Mouse (Mus musculus) neural tube, embryonic 15.5 days (tissue): ENCODE measurements at regions not wholly inside any gene's neighbourhood (a gene's known extent, or its start where the extent isn't known, plus 50 kb on each side); places are given as distances from the start of the nearest gene placed in this dataset.
A peak's percentile ranks its signal among the peaks of the same experiment; 100 is the strongest.

Experiments used
- ATAC-seq: fragments of 200-750 bp; cut with Nextera tagmentation; 2 replicates; pipeline ENCODE4 v1.8.0; 2017; ENCODE audit warnings: mild to moderate bottlenecking, moderate TSS enrichment, moderate library complexity; ENCODE audit not compliant: low FRiP score
- H3K27ac ChIP-seq: fragments of 300-500 bp; sonication (generic); replicated peaks from 2 replicates; pipeline ENCODE4 v1.5.1; 2015; ENCODE audit warnings: mild to moderate bottlenecking, inconsistent platforms
- H3K27me3 ChIP-seq: fragments of 300-500 bp; sonication (generic); replicated peaks from 2 replicates; pipeline ENCODE4 v1.6.1; 2015; ENCODE audit warnings: inconsistent platforms
- H3K36me3 ChIP-seq: fragments of 300-500 bp; sonication (generic); 2 replicates; pipeline ENCODE4 v1.6.1; 2015; ENCODE audit warnings: inconsistent platforms
- H3K4me1 ChIP-seq: fragments of 300-500 bp; sonication (generic); 2 replicates; pipeline ENCODE4 v1.6.1; 2015; ENCODE audit warnings: inconsistent platforms
- H3K4me2 ChIP-seq: fragments of 300-500 bp; sonication (generic); 2 replicates; pipeline ENCODE4 v1.6.1; 2015; ENCODE audit warnings: inconsistent platforms, mild to moderate bottlenecking, moderate library complexity
- H3K4me3 ChIP-seq: fragments of 300-500 bp; sonication (generic); replicated peaks from 2 replicates; pipeline ENCODE4 v1.5.1; 2015; ENCODE audit warnings: mild to moderate bottlenecking, inconsistent platforms
- H3K9ac ChIP-seq: fragments of 300-500 bp; sonication (generic); replicated peaks from 2 replicates; pipeline ENCODE4 v1.6.1; 2015; ENCODE audit warnings: mild to moderate bottlenecking, inconsistent platforms
- H3K9me3 ChIP-seq: fragments of 300-500 bp; sonication (generic); replicated peaks from 2 replicates; pipeline ENCODE4 v1.6.1; 2016; ENCODE audit warnings: inconsistent platforms
- WGBS: fragments of 180-500 bp; shearing (Covaris S2); methylation state at CpG from one replicate; pipeline ENCODE4 v1.1.7; 2015; ENCODE audit warnings: mixed read lengths; 5-methylcytosine and 5-hydroxymethylcytosine counted together

GRCm38 (mm10) chr2:45234148-45234547, 117.0 kb upstream of the Zeb2 start:
- H3K9me3 ChIP-seq = no peaks in the 10 kb centered on the region
- no peaks in the 10 kb centered on the region for H3K4me1 ChIP-seq
- H3K36me3 ChIP-seq = no peaks in the 10 kb centered on the region
- H3K27ac ChIP-seq = no peak overlapping the region
- H3K27me3 ChIP-seq = no peaks in the 10 kb centered on the region
- WGBS = 89% methylated on average over 1 of the region's 1 CpGs
- H3K9ac ChIP-seq = no peak overlapping the region
- ATAC-seq = no peak
- H3K4me3 ChIP-seq = no peak overlapping the region
- H3K4me2 ChIP-seq = no peak overlapping the region

GRCm38 (mm10) chr2:45230351-45231209, 113.4 kb upstream of the Zeb2 start:
- no peak for ATAC-seq

GRCm38 (mm10) chr2:45229501-45229900, 112.3 kb upstream of the Zeb2 start:
- no peak overlapping the region for H3K4me2 ChIP-seq
- H3K4me3 ChIP-seq = no peak overlapping the region
- H3K27me3 ChIP-seq = no peaks in the 10 kb centered on the region
- H3K36me3 ChIP-seq = no peaks in the 10 kb centered on the region
- H3K4me1 ChIP-seq = peaks cover 10% of the 10 kb centered on the region
- 79% methylated on average over 6 of the region's 6 CpGs for WGBS
- ATAC-seq = no peak
- no peaks in the 10 kb centered on the region for H3K9me3 ChIP-seq
- no peak overlapping the region for H3K9ac ChIP-seq
- no peak overlapping the region for H3K27ac ChIP-seq

More at GRCm38 (mm10) chr2:45230351-45231209, 113.4 kb upstream of the Zeb2 start:
- H3K4me1 ChIP-seq = peaks cover 6% of the 10 kb centered on the region; the same call in 1 of the 2 replicates
- H3K27me3 ChIP-seq = no peaks in the 10 kb centered on the region
- 74% methylated on average over 11 of the region's 11 CpGs for WGBS
- H3K9ac ChIP-seq = no peak overlapping the region
- H3K36me3 ChIP-seq = no peaks in the 10 kb centered on the region
- H3K9me3 ChIP-seq = no peaks in the 10 kb centered on the region
- H3K27ac ChIP-seq = no peak overlapping the region
- H3K4me2 ChIP-seq = no peak overlapping the region
- H3K4me3 ChIP-seq = no peak overlapping the region

- peaks cover 10% of the 10 kb centered on the region for H3K4me1 ChIP-seq
- no peaks in the 10 kb centered on the region for H3K27me3 ChIP-seq
- ATAC-seq = no peak
- H3K9ac ChIP-seq = no peak overlapping the region
- WGBS = 20% methylated on average over 14 of the region's 14 CpGs
- no peaks in the 10 kb centered on the region for H3K9me3 ChIP-seq
- H3K4me2 ChIP-seq = 0 out of 2 replicates have a peak overlapping the region, but pooled peaks have one; percentile 20
- no peaks in the 10 kb centered on the region for H3K36me3 ChIP-seq
- no peak overlapping the region for H3K4me3 ChIP-seq
- no peak overlapping the region for H3K27ac ChIP-seq
Observed at GRCm38 (mm10) chr2:45227276-45227944, 110.2 kb upstream of the Zeb2 start.

GRCm38 (mm10) chr2:45226045-45226370, 108.8 kb upstream of the Zeb2 start:
- H3K4me2 ChIP-seq = no peak overlapping the region
- H3K4me1 ChIP-seq = peaks cover 10% of the 10 kb centered on the region
- WGBS = 38% methylated on average over 4 of the region's 4 CpGs
- H3K9me3 ChIP-seq = no peaks in the 10 kb centered on the region
- no peak for ATAC-seq
- no peak overlapping the region for H3K27ac ChIP-seq
- no peak overlapping the region for H3K9ac ChIP-seq
- no peaks in the 10 kb centered on the region for H3K36me3 ChIP-seq
- no peak overlapping the region for H3K4me3 ChIP-seq
- H3K27me3 ChIP-seq = no peaks in the 10 kb centered on the region

- Histone ChIP-seq H3K27ac (0 out of 2 replicates have a peak overlapping the region, but pooled peaks have one; percentile 13), H3K36me3 (no peaks in the 10 kb centered on the region), H3K9me3 (no peaks in the 10 kb centered on the region), H3K4me3 (no peak overlapping the region), H3K9ac (no peak overlapping the region), H3K27me3 (no peaks in the 10 kb centered on the region), H3K4me1 (peaks cover 10% of the 10 kb centered on the region), H3K4me2 (0 out of 2 replicates have a peak overlapping the region, but pooled peaks have one; percentile 6)
- ATAC-seq = peak; percentile 79
- 10% methylated on average over 9 of the region's 9 CpGs for WGBS
Observed at GRCm38 (mm10) chr2:45225364-45226044, 108.3 kb upstream of the Zeb2 start.

- Histone ChIP-seq H3K4me2 (no peak overlapping the region), H3K4me3 (no peak overlapping the region), H3K27me3 (no peaks in the 10 kb centered on the region), H3K27ac (no peak overlapping the region), H3K9me3 (no peaks in the 10 kb centered on the region), H3K4me1 (peaks cover 5% of the 10 kb centered on the region), H3K36me3 (no peaks in the 10 kb centered on the region), H3K9ac (no peak overlapping the region)
- WGBS = 64% methylated on average over 13 of the region's 13 CpGs
- no peak for ATAC-seq
Observed at GRCm38 (mm10) chr2:45222213-45222612, 105.0 kb upstream of the Zeb2 start.

GRCm38 (mm10) chr2:45219851-45220250, 102.7 kb upstream of the Zeb2 start:
- Histone ChIP-seq H3K27me3 (no peaks in the 10 kb centered on the region), H3K36me3 (no peaks in the 10 kb centered on the region), H3K4me1 (no peaks in the 10 kb centered on the region; the same call in 1 of the 2 replicates), H3K9ac (no peak overlapping the region), H3K27ac (no peak overlapping the region), H3K4me3 (no peak overlapping the region), H3K9me3 (no peaks in the 10 kb centered on the region), H3K4me2 (no peak overlapping the region)
- WGBS = 49% methylated on average over 5 of the region's 5 CpGs
- ATAC-seq = no peak

- no peak for ATAC-seq
- no peaks in the 10 kb centered on the region for H3K9me3 ChIP-seq
- no peaks in the 10 kb centered on the region for H3K4me1 ChIP-seq
- no peaks in the 10 kb centered on the region for H3K36me3 ChIP-seq
- H3K4me3 ChIP-seq = no peak overlapping the region
- no peak overlapping the region for H3K27ac ChIP-seq
- H3K9ac ChIP-seq = no peak overlapping the region
- no peaks in the 10 kb centered on the region for H3K27me3 ChIP-seq
- 83% methylated on average over 2 of the region's 2 CpGs for WGBS
- H3K4me2 ChIP-seq = no peak overlapping the region
Observed at GRCm38 (mm10) chr2:45212833-45213232, 95.6 kb upstream of the Zeb2 start.

GRCm38 (mm10) chr2:45208526-45208925, 91.3 kb upstream of the Zeb2 start:
- H3K4me3 ChIP-seq = no peak overlapping the region

GRCm38 (mm10) chr2:45205756-45206155, 88.6 kb upstream of the Zeb2 start:
- H3K4me2 ChIP-seq = no peak overlapping the region
- WGBS = 53% methylated on average over 6 of the region's 6 CpGs
- ATAC-seq = no peak
- peaks cover 4% of the 10 kb centered on the region; the same call in 1 of the 2 replicates for H3K4me1 ChIP-seq
- no peaks in the 10 kb centered on the region for H3K36me3 ChIP-seq
- H3K27me3 ChIP-seq = no peaks in the 10 kb centered on the region
- H3K27ac ChIP-seq = no peak overlapping the region
- no peak overlapping the region for H3K4me3 ChIP-seq
- H3K9me3 ChIP-seq = no peaks in the 10 kb centered on the region
- no peak overlapping the region for H3K9ac ChIP-seq

More at GRCm38 (mm10) chr2:45208526-45208925, 91.3 kb upstream of the Zeb2 start:
- no peak overlapping the region for H3K4me2 ChIP-seq
- no peak for ATAC-seq
- H3K9me3 ChIP-seq = no peaks in the 10 kb centered on the region
- H3K36me3 ChIP-seq = no peaks in the 10 kb centered on the region
- H3K27ac ChIP-seq = no peak overlapping the region
- H3K4me1 ChIP-seq = peaks cover 4% of the 10 kb centered on the region; the same call in 1 of the 2 replicates
- WGBS = 91% methylated on average over 6 of the region's 6 CpGs
- H3K9ac ChIP-seq = no peak overlapping the region
- H3K27me3 ChIP-seq = no peaks in the 10 kb centered on the region
